Mouse (Mus musculus): ENCODE measurements around the gene Btbd35f29.
"Not testable (repeated sequence)": the region's sequence is repeated elsewhere in the genome, so short reads cannot be mapped to it uniquely, and the experiment has no call there.

Btbd35f29 gene

GRCm38 (mm10) chrX:31117374-31117773 is at the start of gene Btbd35f29:
Btbd35f29 (plus strand) TSS chrX:31117674.
- CTCF ChIA-PET, result not testable (repeated sequence)

DNA sequence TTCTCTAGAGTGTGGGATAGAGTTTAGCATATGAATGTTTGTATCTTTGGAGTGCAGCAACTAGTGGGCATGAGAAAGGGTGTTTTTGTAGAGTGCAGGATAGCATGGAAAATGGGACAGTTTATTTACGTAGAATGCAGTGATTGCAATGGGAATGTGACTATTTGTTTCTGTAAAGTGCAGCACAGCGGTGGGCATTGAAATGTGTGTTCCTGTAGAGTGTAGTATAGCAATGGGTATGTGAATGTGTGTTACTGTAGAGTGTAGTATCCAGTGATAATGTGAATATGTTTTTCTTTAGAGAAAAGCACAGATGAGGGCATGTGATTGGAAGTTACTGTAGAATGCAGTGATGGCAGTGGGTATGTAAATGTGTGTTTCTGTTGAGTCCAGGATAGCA is 23.9 kb downstream of the Btbd35f29 start:
- CTCF ChIA-PET, result not testable (repeated sequence)

- CTCF ChIA-PET, result not testable (repeated sequence)
These were observed 27.7 kb downstream of the Btbd35f29 start for GRCm38 (mm10) chrX:31145144-31145543.

- CTCF ChIA-PET, result not testable (repeated sequence)
These were observed 28.4 kb downstream of the Btbd35f29 start for GRCm38 (mm10) chrX:31145835-31146234.

- CTCF ChIA-PET, result not testable (repeated sequence)
These were observed 41.1 kb downstream of the Btbd35f29 start for GRCm38 (mm10) chrX:31158534-31159085.

DNA sequence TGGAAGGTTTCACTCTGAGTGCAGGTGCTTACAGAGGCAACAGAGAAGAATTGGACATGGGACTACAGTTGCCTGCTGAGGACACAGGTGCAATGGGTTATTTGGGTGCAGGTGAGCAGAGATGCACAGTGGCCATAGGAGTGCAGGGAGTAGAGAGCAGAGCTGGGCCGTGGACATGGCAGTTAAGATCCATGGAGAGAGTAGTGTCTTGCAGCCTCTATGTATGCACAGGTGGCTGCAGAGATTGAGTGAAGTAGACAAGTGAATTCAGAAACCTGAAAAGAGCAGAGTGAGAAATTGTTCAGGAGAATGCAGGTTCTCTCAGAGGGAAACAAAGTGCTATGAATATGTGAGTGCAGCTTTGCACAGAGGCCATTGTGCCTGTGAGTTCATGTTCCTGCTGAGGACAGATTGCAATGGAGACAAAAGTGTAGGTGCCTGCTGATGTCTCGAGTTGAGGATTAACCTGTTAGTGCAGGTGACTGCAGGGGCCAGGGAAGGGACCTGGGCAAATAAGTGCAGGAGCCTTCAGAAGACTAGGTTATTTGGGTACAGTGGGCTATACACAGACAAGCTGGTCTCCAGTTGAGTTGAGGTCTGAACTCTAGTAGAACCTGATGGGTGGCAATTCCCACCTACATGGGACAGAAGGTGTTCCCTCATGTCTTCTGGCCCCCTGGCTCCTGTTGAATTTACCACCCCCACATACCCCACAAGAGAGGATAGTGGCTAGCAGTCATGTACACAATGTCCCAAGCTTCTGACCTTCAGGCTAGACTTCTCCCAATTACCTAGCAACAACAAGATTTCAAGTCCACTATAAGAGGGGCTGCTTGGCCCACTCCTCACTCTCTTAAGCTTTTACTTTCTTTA is 42.2 kb downstream of the Btbd35f29 start:
- CTCF ChIA-PET, result not testable (repeated sequence)

- CTCF ChIA-PET, result not testable (repeated sequence)
These were observed 43.1 kb downstream of the Btbd35f29 start for GRCm38 (mm10) chrX:31160554-31160953.

DNA sequence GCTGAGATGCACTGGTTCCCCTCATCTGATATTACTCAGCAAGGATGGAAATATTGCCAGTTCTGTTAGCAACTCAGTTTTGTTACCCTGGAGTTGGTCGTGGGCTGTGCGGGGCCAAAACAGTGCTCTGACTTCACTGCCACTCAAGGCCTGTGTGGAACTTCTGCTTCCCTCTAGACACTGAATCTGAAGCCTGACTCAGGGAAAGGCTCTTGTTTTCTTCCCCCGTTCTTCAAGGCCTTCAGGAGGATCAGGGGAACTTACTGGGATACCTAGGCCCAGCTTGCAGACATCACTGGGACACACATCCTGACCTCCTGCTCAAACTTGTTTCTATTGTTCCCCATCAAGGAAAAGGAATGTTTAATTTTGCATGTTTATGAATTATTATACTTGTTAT is 45.2 kb downstream of the Btbd35f29 start:
- CTCF ChIA-PET, result not testable (repeated sequence)

DNA sequence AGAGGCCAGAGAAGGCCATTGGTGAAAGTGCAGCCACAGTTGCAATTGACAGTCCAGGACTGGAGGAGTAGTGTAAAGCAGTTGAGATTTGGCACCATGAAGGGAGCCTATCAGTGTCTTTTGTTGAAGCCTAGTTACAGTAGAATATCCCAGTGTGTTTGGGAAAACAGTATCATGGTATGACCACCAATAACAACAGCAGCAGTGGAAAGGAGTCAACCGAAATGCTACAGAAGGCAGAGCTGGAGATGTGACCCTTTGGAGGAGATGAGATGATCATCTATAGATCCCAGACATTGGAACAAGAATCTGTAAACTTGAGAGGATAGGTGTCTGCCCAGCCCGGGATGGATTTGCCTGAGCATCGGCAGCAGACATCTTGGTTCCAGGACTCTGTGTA is 47.7 kb downstream of the Btbd35f29 start:
- CTCF ChIA-PET, result not testable (repeated sequence)

Measured in spleen, embryonic (tissue).